Comparison of ENCODE assay signal across 8 mouse cellular contexts in the genomic region with DNA sequence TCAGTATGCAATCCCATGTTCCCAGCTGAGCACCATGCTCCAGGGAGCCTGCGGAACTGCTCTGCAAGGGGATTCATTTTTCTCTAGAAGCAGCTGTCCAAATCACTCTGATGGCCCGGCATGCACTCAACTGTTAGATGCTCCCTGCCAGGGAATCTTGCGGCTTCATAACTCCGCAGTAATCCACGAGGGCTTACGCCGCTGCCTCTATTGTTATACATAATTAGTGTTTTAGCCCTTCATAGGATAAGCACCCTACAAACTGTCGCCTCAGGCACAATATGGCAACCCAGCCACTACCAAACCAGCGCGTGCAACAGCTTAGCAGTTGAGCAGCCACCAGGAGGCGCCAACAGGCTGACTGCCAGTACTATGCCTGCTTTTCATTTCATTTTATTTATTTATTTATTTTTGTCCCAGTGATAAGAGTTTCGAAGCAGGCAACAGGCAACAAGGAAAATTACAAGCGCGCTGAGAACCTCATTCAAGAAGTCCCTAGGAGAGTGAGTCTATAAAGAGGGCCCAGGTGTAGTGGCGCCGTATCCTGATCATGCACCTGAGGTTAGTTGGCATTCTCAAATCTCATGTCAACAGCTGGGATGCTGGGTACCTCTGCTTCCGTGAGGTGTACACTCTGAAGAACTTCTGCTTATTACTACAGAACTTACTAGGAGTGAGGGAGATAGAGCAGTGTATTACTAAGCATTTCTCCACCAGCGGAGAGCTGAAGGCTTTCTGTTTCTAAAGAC.
DNase-seq lines count a peak whose midpoint lies in the region; ATAC-seq and TF ChIP-seq lines count a peak whose summit lies in the region.

No protein-coding gene starts in this region.

- DNase-seq in CD4-positive helper T cell, adult 2 months (ENCODE audit: low read depth, low spot score) = peak; percentile 45
- peak; percentile 41 for DNase-seq in adrenal gland, adult 2 months
- peak; percentile 76 for DNase-seq in embryonic facial prominence, embryonic 10.5 days (ENCODE audit: low spot score)
- DNase-seq in heart, postnatal 0 days (ENCODE audit: low spot score) = peak; percentile 64
- DNase-seq in layer of hippocampus, adult 18-20 months (ENCODE audit: low spot score in 2 of 2) = peak; percentile 62 to 89
- peak; percentile 76 for DNase-seq in lung, embryonic 14.5 days
- peak; percentile 57 for DNase-seq in ovary, postnatal 36 days (ENCODE audit: low spot score)
- DNase-seq in thymus, postnatal 14 days = peak; percentile 81

- ATAC-seq in heart, postnatal 0 days (ENCODE audit: insufficient read depth, low read depth) = no peak
- ATAC-seq in lung, embryonic 14.5 days (ENCODE audit: insufficient read depth) = no peak

- TF ChIP-seq CTCF in heart, postnatal 0 days (IDR thresholded peaks at IDR 0.05; ENCODE audit: low read depth) = peak; percentile 78
- peak; percentile 75 for TF ChIP-seq CTCF in lung, embryonic 14.5 days (IDR thresholded peaks at IDR 0.05; ENCODE audit: low read depth)

- no peak overlapping the region for H3K4me3 ChIP-seq in embryonic facial prominence, embryonic 10.5 days
- no peak overlapping the region for H3K4me3 ChIP-seq in heart, postnatal 0 days (ENCODE audit: low read depth, low read length)
- H3K4me3 ChIP-seq in lung, embryonic 14.5 days (ENCODE audit: low read depth, low read length) = no peak overlapping the region

- H3K4me2 ChIP-seq in heart, postnatal 0 days (ENCODE audit: low read depth, low read length) = no peak overlapping the region
- H3K4me2 ChIP-seq in lung, embryonic 14.5 days = no peak overlapping the region

- no peaks in the 10 kb centered on the region for H3K9me3 ChIP-seq in embryonic facial prominence, embryonic 10.5 days
- no peaks in the 10 kb centered on the region for H3K9me3 ChIP-seq in heart, postnatal 0 days (replicated peaks; ENCODE audit: control insufficient read depth, low read length)
- H3K9me3 ChIP-seq in lung, embryonic 14.5 days (ENCODE audit: low read depth, low read length) = no peaks in the 10 kb centered on the region

- H3K27ac ChIP-seq in embryonic facial prominence, embryonic 10.5 days (replicated peaks) = no peak overlapping the region
- no peak overlapping the region for H3K27ac ChIP-seq in heart, postnatal 0 days (ENCODE audit: low read depth)
- no peak overlapping the region for H3K27ac ChIP-seq in lung, embryonic 14.5 days (ENCODE audit: low read depth)

- H3K9ac ChIP-seq in heart, postnatal 0 days (replicated peaks; ENCODE audit: low read depth, low read length) = no peak overlapping the region
- H3K9ac ChIP-seq in lung, embryonic 14.5 days = no peak overlapping the region

- 54% methylated on average over 18 of the region's 18 CpGs for WGBS in embryonic facial prominence, embryonic 10.5 days
- WGBS in heart, postnatal 0 days = 69% methylated on average over 18 of the region's 18 CpGs
- WGBS in lung, embryonic 14.5 days = 71% methylated on average over 18 of the region's 18 CpGs

- no peaks in the 10 kb centered on the region for H3K36me3 ChIP-seq in embryonic facial prominence, embryonic 10.5 days (replicated peaks)
- no peaks in the 10 kb centered on the region for H3K36me3 ChIP-seq in heart, postnatal 0 days (replicated peaks; ENCODE audit: control insufficient read depth, insufficient read depth, low read length)
- no peaks in the 10 kb centered on the region for H3K36me3 ChIP-seq in lung, embryonic 14.5 days (ENCODE audit: insufficient read depth)

- no peaks in the 10 kb centered on the region for H3K27me3 ChIP-seq in embryonic facial prominence, embryonic 10.5 days (replicated peaks; ENCODE audit: low read depth, poor library complexity, severe bottlenecking)
- no peaks in the 10 kb centered on the region for H3K27me3 ChIP-seq in heart, postnatal 0 days (ENCODE audit: control insufficient read depth, insufficient read depth, low read length)
- H3K27me3 ChIP-seq in lung, embryonic 14.5 days (ENCODE audit: insufficient read depth, low read length) = no peaks in the 10 kb centered on the region

- H3K4me1 ChIP-seq in embryonic facial prominence, embryonic 10.5 days = no peaks in the 10 kb centered on the region
- H3K4me1 ChIP-seq in heart, postnatal 0 days (ENCODE audit: control insufficient read depth, insufficient read depth) = no peaks in the 10 kb centered on the region
- H3K4me1 ChIP-seq in lung, embryonic 14.5 days (ENCODE audit: insufficient read depth) = no peaks in the 10 kb centered on the region

- no peak for TF ChIP-seq EP300 in heart, postnatal 0 days (IDR thresholded peaks at IDR 0.05; ENCODE audit: low read depth)
